Mouse (Mus musculus) spleen, adult 2 months (tissue): ENCODE results near the gene Psmd3. TPM values are rescaled to one million over a fixed set of nuclear protein-coding genes. Genes with fewer than 3 reads are reported as not detected.

Source experiments
- DNase-seq, 2 experiments: peaks; one replicate each; pipeline versions ENCODE4 v3.0.0 to v3.0.0-alpha.2; 2012 to 2021; ENCODE audit warnings: low spot score in 2 of 2, low read depth in 1 of 2
- H3K27ac ChIP-seq: fragments of 200-500 bp; 2 replicates; pipeline ENCODE4 v1.5.1; 2012; ENCODE audit warnings: low read length, inconsistent platforms; ENCODE audit not compliant: insufficient read depth
- H3K27me3 ChIP-seq: fragments of 200-500 bp; 2 replicates; pipeline ENCODE4 v1.6.1; 2012; ENCODE audit warnings: mild to moderate bottlenecking, moderate library complexity, low read length, inconsistent platforms; ENCODE audit not compliant: control insufficient read depth, insufficient read depth
- H3K36me3 ChIP-seq: fragments of 200-500 bp; 2 replicates; pipeline ENCODE4 v1.6.1; 2012; ENCODE audit warnings: mild to moderate bottlenecking, low read length, inconsistent platforms; ENCODE audit not compliant: control insufficient read depth, insufficient read depth
- H3K4me1 ChIP-seq: fragments of 200-500 bp; 2 replicates; pipeline ENCODE4 v1.6.1; 2011; ENCODE audit warnings: inconsistent platforms; ENCODE audit not compliant: control insufficient read depth, insufficient read depth, insufficient read length
- H3K4me3 ChIP-seq: fragments of 200-500 bp; 2 replicates; pipeline ENCODE4 v1.5.1; 2011; ENCODE audit warnings: mild to moderate bottlenecking, inconsistent platforms; ENCODE audit not compliant: insufficient read depth, insufficient read length; ENCODE audit errors: extremely low read depth
- CTCF ChIP-seq: fragments of 200-500 bp; IDR thresholded peaks from 2 replicates; pipeline ENCODE4 v1.5.1; 2011; ENCODE audit warnings: mild to moderate bottlenecking, inconsistent platforms; ENCODE audit not compliant: insufficient read depth, insufficient read length, insufficient replicate concordance; ENCODE audit errors: extremely low read depth
- POLR2A ChIP-seq: fragments of 200-500 bp; IDR thresholded peaks from 2 replicates; pipeline ENCODE4 v1.6.1; 2011; ENCODE audit warnings: low read depth, low read length, inconsistent platforms
- WGBS: fragments of 180-500 bp; shearing (Covaris S2); methylation state at CpG from one replicate; pipeline ENCODE4 v1.1.7; 2018; 5-methylcytosine and 5-hydroxymethylcytosine counted together
- polyA plus RNA-seq: library from polyadenylated mRNA; depleted of rRNA; stranded (reverse); fragments of >200 nt; gene quantifications from 2 replicates; pipeline ENCODE4 v1.2.3, GENCODE M21; 2012

The Psmd3 gene
- polyA plus RNA-seq, 1 experiment, result 83.1 TPM

- no peak for DNase-seq
- TF ChIP-seq CTCF, result no peak
- peaks cover 2% of the 10 kb centered on the region for H3K4me1 ChIP-seq
- WGBS, result 93% methylated on average over 9 of the region's 9 CpGs
- no peak overlapping the region for H3K4me3 ChIP-seq
- peaks cover 33% of the 10 kb centered on the region for H3K36me3 ChIP-seq
- H3K27me3 ChIP-seq, result no peaks in the 10 kb centered on the region
- no peak overlapping the region for H3K27ac ChIP-seq
These were observed 3.3 kb downstream of the Psmd3 start for GRCm38 (mm10) chr11:98685642-98686041.

GRCm38 (mm10) chr11:98686976-98687375 lies 4.6 kb downstream of the Psmd3 start:
- no peaks in the 10 kb centered on the region for H3K27me3 ChIP-seq
- 94% methylated on average over 4 of the region's 4 CpGs for WGBS
- H3K4me3 ChIP-seq, result no peak overlapping the region
- H3K4me1 ChIP-seq, result peaks cover 2% of the 10 kb centered on the region; the same call in 1 of the 2 replicates
- no peak overlapping the region for H3K27ac ChIP-seq
- H3K36me3 ChIP-seq, result peaks cover 45% of the 10 kb centered on the region
- no peak for DNase-seq
- no peak for TF ChIP-seq CTCF

GRCm38 (mm10) chr11:98688009-98688408 lies 5.7 kb downstream of the Psmd3 start:
- H3K27ac ChIP-seq, result no peak overlapping the region
- H3K36me3 ChIP-seq, result peaks cover 51% of the 10 kb centered on the region
- TF ChIP-seq POLR2A, result no peak
- no peak for TF ChIP-seq CTCF
- peaks cover 2% of the 10 kb centered on the region; the same call in 1 of the 2 replicates for H3K4me1 ChIP-seq
- H3K4me3 ChIP-seq, result no peak overlapping the region
- no peak for DNase-seq
- WGBS, result 91% methylated on average over 8 of the region's 8 CpGs
- H3K27me3 ChIP-seq, result no peaks in the 10 kb centered on the region

GRCm38 (mm10) chr11:98693201-98693600 lies 10.8 kb downstream of the Psmd3 start:
- 60% methylated on average over 13 of the region's 13 CpGs for WGBS

GRCm38 (mm10) chr11:98693746-98694145 lies 11.4 kb downstream of the Psmd3 start:
- Histone ChIP-seq H3K27me3 (no peaks in the 10 kb centered on the region), H3K36me3 (peaks cover 53% of the 10 kb centered on the region), H3K27ac (no peak overlapping the region), H3K4me3 (no peak overlapping the region), H3K4me1 (no peaks in the 10 kb centered on the region)
- 94% methylated on average over 8 of the region's 9 CpGs for WGBS
- no peak for DNase-seq
- no peak for TF ChIP-seq POLR2A
- TF ChIP-seq CTCF, result no peak

More at GRCm38 (mm10) chr11:98693201-98693600, 10.8 kb downstream of the Psmd3 start:
- no peak for TF ChIP-seq POLR2A
- no peak for TF ChIP-seq CTCF
- no peaks in the 10 kb centered on the region for H3K27me3 ChIP-seq
- no peak for DNase-seq
- no peak overlapping the region for H3K27ac ChIP-seq
- H3K4me3 ChIP-seq, result no peak overlapping the region
- peaks cover 55% of the 10 kb centered on the region for H3K36me3 ChIP-seq
- no peaks in the 10 kb centered on the region for H3K4me1 ChIP-seq

DNA sequence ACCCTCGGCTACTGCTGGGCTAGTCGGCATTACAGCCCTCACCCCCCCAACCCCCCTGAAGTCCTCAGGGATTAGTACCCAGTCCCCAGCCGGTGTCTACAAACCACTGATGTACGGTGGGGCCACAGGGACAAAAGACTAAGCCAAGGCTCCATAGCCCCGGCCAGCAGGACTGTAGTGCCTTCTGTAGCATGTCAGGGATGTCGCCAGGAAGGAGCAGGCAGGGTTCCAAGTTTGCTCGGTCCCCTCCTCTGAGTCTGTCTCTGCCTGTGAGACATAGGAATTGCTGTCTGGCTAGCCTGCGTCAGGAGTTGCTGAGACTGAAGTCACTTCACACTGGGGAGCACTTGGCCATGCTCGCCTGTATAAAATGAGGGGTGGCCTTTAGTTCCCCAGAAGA lies 11.9 kb downstream of the Psmd3 start:
- TF ChIP-seq CTCF (no peak), POLR2A (no peak)
- Histone ChIP-seq H3K36me3 (peaks cover 50% of the 10 kb centered on the region), H3K27me3 (no peaks in the 10 kb centered on the region), H3K4me3 (no peak overlapping the region), H3K4me1 (no peaks in the 10 kb centered on the region), H3K27ac (no peak overlapping the region)
- DNase-seq, result no peak
- whole genome bisulfite sequencing, result 87% methylated on average over 9 of the region's 9 CpGs

- TF ChIP-seq POLR2A, result no peak
- TF ChIP-seq CTCF, result no peak
- Histone ChIP-seq H3K27me3 (no peaks in the 10 kb centered on the region), H3K36me3 (peaks cover 43% of the 10 kb centered on the region), H3K27ac (no peak overlapping the region), H3K4me3 (no peak overlapping the region), H3K4me1 (no peaks in the 10 kb centered on the region)
- DNase-seq, result no peak
- WGBS, result 96% methylated on average over 14 of the region's 14 CpGs
These were observed 13.1 kb downstream of the Psmd3 start for GRCm38 (mm10) chr11:98695408-98695807.
